Mouse (Mus musculus): ENCODE measurements at regions not wholly inside any gene's neighbourhood (a gene's known extent, or its start where the extent isn't known, plus 50 kb on each side); places are given as distances from the start of the nearest gene placed in this dataset.

DNA sequence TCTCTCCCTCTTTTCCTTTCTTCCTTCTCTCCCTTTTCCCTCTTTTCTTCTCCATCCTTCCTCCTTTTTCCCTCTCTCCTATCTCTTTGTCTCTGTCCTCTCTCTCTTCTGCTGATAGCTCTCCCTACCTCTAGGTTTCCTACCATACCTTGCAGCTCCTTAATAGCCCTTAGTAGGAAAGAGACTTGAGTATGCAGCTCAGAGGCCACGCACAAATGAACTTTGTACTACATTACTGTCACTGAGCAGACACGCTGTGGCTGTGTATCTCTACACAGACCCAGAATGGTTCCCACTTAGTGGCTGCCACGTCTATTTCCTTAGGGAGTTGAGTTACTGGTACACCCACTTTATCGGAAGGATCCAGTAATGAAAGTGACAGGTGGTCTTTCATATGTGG, 147.5 kb downstream of the Bcl2l11 start:
- no peaks in the 10 kb centered on the region for H3K9me3 ChIP-seq
- H3K27ac ChIP-seq (replicated peaks), result no peak overlapping the region
- 68% methylated on average over 4 of the region's 4 CpGs for WGBS
- peaks cover 19% of the 10 kb centered on the region for H3K4me1 ChIP-seq
- no peak overlapping the region for H3K4me3 ChIP-seq
- no peaks in the 10 kb centered on the region; the same call in 1 of the 2 replicates for H3K27me3 ChIP-seq (replicated peaks; ENCODE audit: low read depth, poor library complexity, severe bottlenecking)
- DNase-seq (ENCODE audit: low spot score), result no peak
- no peaks in the 10 kb centered on the region for H3K36me3 ChIP-seq (replicated peaks)

DNA sequence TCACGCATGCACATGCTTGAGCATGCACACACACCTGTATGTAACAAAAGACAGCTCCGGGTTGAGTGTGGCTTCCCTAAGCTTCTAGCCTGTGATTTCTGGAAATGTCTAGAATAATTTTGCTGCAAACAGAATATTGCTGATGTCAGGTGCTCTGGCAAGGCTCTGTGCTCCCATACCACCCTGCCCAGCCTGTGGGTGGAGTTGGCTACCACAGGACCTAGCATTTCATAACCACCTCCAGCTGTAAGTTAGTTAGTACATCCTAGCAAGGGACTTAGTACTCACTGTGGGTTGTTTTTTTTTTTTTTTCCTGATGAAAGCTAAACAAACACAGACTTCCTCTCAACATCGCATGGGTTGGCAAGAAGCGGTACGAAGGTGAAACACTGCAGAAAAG, 150.5 kb downstream of the Bcl2l11 start:
- WGBS, result 82% methylated on average over 5 of the region's 5 CpGs
- Histone ChIP-seq H3K27ac (replicated peaks) (no peak overlapping the region), H3K4me3 (no peak overlapping the region), H3K9me3 (no peaks in the 10 kb centered on the region), H3K36me3 (replicated peaks) (no peaks in the 10 kb centered on the region), H3K4me1 (peaks cover 20% of the 10 kb centered on the region), H3K27me3 (replicated peaks; ENCODE audit: low read depth, poor library complexity, severe bottlenecking) (no peaks in the 10 kb centered on the region; the same call in 1 of the 2 replicates)
- no peak for DNase-seq (ENCODE audit: low spot score)

DNA sequence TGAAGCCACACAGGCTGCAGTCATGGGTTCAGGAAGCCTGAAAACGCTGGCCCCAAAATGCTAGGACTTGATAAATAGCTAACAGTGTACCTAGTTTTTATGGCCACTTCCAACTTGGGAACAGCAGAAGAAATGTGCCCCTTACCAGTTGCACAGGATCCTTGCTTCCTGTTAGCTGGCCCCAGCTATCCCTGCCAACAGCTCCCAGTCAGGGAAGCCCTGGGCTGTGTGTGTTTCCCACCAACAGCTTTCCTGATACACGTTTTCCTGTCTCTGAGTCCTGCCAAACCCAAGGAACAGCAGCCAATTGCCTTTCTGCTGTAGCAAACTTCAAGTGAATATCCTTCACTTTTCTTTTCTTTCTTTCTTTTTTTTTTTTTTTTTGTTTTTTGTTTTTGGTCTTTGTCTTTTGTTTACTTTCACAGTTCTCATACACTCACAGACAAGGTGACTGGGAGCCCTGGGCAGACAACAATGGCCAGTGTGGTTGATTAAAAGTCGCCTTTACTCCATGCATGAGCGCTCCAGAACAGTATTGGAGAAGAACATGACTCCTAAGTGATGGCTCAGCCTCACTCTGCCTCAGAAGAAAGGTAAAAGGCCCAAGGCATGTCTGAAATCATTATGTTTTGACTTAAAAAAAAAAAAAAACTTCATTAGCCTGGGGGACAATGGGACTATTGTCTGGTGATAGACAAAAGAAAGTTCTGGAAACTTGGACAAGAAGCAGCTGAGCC, 151.7 kb downstream of the Bcl2l11 start:
- H3K36me3 ChIP-seq (replicated peaks), result no peaks in the 10 kb centered on the region
- H3K9me3 ChIP-seq, result no peaks in the 10 kb centered on the region
- H3K4me1 ChIP-seq, result peaks cover 20% of the 10 kb centered on the region
- no peak for DNase-seq (ENCODE audit: low spot score)
- no peak overlapping the region for H3K4me3 ChIP-seq
- WGBS, result 51% methylated on average over 4 of the region's 4 CpGs
- H3K27ac ChIP-seq (replicated peaks), result peak overlapping the region; percentile 70
- H3K27me3 ChIP-seq (replicated peaks; ENCODE audit: low read depth, poor library complexity, severe bottlenecking), result no peaks in the 10 kb centered on the region; the same call in 1 of the 2 replicates

DNA sequence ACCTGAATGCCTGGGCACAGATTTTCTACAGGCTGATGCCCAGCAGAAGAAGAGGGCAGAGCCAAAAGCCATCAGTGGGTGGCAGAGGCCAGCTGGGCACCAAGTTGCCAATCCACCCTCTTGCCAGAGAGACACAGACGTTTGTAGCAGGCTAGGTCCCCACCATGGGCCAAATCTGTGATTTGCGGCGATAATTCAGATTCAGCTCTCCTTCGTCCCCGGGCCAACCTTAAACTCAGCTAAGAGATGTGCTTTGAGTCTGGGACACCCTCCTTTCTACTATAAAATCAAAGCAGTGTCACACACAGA, 152.2 kb downstream of the Bcl2l11 start:
- no peaks in the 10 kb centered on the region; the same call in 1 of the 2 replicates for H3K27me3 ChIP-seq (replicated peaks; ENCODE audit: low read depth, poor library complexity, severe bottlenecking)
- H3K4me3 ChIP-seq, result no peak overlapping the region
- 73% methylated on average over 5 of the region's 5 CpGs for WGBS
- no peaks in the 10 kb centered on the region for H3K9me3 ChIP-seq
- no peaks in the 10 kb centered on the region for H3K36me3 ChIP-seq (replicated peaks)
- H3K4me1 ChIP-seq, result peaks cover 23% of the 10 kb centered on the region
- peak overlapping the region; percentile 70 for H3K27ac ChIP-seq (replicated peaks)
- no peak for DNase-seq (ENCODE audit: low spot score)

DNA sequence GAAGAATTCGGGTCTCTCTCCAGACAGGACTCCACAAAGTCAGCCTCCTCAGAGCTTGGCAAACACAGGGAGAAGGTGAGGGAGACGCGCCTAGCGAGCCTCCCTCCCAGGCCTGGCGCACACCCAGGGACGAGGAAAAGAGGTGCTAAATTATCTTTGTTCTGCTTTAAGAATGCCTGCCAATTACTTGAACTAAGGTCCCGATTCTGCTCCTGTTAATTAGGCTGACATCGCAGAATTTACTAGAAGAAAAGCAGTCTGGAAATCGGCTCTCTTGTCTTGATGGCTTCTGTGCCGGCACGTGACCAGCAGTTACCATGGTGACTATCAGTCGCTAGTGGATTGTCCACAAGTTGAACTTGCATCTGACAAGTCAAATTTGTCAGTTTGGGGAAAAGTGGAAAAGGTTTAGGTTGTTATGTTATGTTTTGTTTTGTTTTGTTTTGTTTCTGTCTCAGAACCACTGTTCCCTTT, 152.8 kb downstream of the Bcl2l11 start:
- DNase-seq (ENCODE audit: low spot score), result peak; percentile 40
- no peaks in the 10 kb centered on the region for H3K36me3 ChIP-seq (replicated peaks)
- H3K27ac ChIP-seq (replicated peaks), result no peak overlapping the region; the same call in 1 of the 2 replicates
- no peak overlapping the region for H3K4me3 ChIP-seq
- no peaks in the 10 kb centered on the region for H3K9me3 ChIP-seq
- 56% methylated on average over 12 of the region's 12 CpGs for WGBS
- peaks cover 23% of the 10 kb centered on the region for H3K4me1 ChIP-seq
- no peaks in the 10 kb centered on the region; the same call in 1 of the 2 replicates for H3K27me3 ChIP-seq (replicated peaks; ENCODE audit: low read depth, poor library complexity, severe bottlenecking)

DNA sequence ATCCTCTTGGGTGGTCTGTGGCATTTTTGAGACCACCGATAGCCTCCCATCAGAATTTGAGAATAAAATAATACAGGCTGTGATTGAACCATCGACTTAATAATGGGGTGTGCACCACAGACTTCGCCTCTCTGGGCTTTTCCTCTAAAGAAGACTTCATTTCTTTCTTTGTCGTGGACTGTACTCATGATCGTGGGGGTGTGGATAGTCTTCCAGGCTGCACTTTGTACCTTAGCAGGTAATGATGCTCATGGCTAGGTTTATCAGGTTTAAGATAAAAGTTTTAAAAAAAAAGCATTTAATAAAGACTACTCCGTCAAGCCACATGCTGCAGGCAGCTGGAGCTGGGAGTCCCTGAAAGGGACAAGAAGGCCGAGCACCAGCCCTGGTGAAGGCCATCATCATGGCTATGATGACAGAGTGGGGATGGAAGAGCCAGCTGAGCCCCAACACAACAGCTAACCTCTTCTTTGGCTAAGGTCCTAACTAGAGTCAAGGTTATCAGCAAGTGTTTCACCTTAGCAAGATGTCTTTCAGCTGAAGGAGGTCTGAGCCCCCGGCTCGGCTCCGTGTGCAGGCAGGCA, 153.4 kb downstream of the Bcl2l11 start:
- no peaks in the 10 kb centered on the region for H3K9me3 ChIP-seq
- H3K27ac ChIP-seq (replicated peaks), result no peak overlapping the region
- no peaks in the 10 kb centered on the region; the same call in 1 of the 2 replicates for H3K27me3 ChIP-seq (replicated peaks; ENCODE audit: low read depth, poor library complexity, severe bottlenecking)
- 87% methylated on average over 10 of the region's 10 CpGs for WGBS
- H3K4me1 ChIP-seq, result peaks cover 28% of the 10 kb centered on the region
- no peak overlapping the region for H3K4me3 ChIP-seq
- H3K36me3 ChIP-seq (replicated peaks), result no peaks in the 10 kb centered on the region
- DNase-seq (ENCODE audit: low spot score), result no peak

DNA sequence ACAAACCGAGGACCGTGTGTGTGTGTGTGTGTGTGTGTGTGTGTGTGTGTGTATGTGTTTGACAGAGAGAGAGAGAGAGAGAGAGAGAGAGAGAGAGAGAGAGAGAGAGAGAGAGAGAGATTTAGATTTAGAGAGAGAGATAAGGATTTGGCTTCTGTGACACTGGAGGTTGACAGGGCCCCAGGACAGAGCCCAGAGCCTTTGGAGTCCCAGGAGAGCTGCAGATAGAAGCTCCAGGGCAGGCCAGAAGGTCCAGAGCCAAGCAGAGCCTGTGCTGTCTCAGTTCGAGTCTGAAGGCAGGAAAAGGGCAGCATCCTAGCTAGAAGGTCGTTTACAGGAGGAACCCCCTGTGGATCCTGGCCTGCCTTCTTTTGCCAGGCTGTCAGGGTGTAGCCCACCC, 156.8 kb downstream of the Bcl2l11 start:
- Histone ChIP-seq H3K9me3 (no peaks in the 10 kb centered on the region), H3K27me3 (replicated peaks; ENCODE audit: low read depth, poor library complexity, severe bottlenecking) (peaks cover 3% of the 10 kb centered on the region; the same call in 1 of the 2 replicates), H3K4me1 (peaks cover 34% of the 10 kb centered on the region), H3K36me3 (replicated peaks) (no peaks in the 10 kb centered on the region), H3K27ac (replicated peaks) (no peak overlapping the region), H3K4me3 (no peak overlapping the region)
- no peak for DNase-seq (ENCODE audit: low spot score)
- 28% methylated on average over 4 of the region's 4 CpGs for WGBS

DNA sequence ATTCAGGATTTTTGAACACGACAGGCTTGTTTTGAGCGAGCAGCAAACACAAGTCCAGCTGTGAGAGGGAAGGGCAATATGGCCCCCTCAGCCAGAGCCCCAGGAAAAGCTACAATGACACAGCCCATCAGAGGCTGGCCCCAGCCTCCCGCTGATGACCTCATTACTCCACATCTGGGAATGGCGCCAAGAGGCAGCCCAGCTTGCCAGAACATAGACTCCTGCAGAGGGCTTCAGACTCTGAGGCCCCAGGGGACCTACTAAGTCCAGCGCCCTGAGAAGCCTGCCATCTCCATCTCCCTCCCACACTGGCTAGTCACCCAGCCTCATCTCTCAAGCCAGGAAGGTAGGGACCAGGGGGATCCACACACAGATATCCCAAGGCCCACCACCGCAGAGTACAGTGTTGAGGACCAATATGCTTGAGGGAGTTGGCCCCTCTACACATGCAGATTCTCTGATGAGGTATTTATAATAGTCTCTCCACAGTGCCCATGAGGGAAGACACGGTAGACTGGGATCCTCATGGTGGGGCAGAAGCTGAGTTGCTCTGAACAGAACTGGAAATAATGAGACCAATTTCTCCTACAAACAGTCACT, 159.1 kb downstream of the Bcl2l11 start:
- Histone ChIP-seq H3K9me3 (no peaks in the 10 kb centered on the region), H3K27me3 (replicated peaks; ENCODE audit: low read depth, poor library complexity, severe bottlenecking) (peaks cover 10% of the 10 kb centered on the region), H3K4me3 (no peak overlapping the region), H3K27ac (replicated peaks) (no peak overlapping the region), H3K36me3 (replicated peaks) (no peaks in the 10 kb centered on the region), H3K4me1 (peaks cover 35% of the 10 kb centered on the region)
- 85% methylated on average over 7 of the region's 7 CpGs for WGBS
- no peak for DNase-seq (ENCODE audit: low spot score)

DNA sequence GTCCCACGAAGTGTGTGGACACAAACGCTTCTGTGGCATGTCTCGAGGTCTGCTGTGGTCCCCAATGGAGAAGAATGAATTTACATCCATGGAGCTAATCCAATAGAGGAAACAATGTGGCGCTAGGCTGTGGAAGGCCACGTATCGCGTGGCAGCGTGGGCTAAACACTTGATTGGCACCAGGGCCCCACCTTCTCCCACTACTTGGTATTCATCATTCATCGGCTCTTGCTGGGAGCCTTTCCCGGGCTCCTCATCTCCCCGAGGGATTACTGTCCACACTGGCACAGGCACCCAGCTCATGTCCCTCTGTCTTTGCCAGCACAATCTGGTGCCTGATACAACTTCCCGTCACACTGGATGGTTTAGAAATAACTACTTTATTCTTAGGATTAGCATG, 159.6 kb downstream of the Bcl2l11 start:
- H3K36me3 ChIP-seq (replicated peaks), result no peaks in the 10 kb centered on the region
- H3K27ac ChIP-seq (replicated peaks), result no peak overlapping the region
- no peaks in the 10 kb centered on the region for H3K9me3 ChIP-seq
- peaks cover 35% of the 10 kb centered on the region for H3K4me1 ChIP-seq
- no peak for DNase-seq (ENCODE audit: low spot score)
- peaks cover 10% of the 10 kb centered on the region for H3K27me3 ChIP-seq (replicated peaks; ENCODE audit: low read depth, poor library complexity, severe bottlenecking)
- no peak overlapping the region for H3K4me3 ChIP-seq
- 93% methylated on average over 12 of the region's 12 CpGs for WGBS

DNA sequence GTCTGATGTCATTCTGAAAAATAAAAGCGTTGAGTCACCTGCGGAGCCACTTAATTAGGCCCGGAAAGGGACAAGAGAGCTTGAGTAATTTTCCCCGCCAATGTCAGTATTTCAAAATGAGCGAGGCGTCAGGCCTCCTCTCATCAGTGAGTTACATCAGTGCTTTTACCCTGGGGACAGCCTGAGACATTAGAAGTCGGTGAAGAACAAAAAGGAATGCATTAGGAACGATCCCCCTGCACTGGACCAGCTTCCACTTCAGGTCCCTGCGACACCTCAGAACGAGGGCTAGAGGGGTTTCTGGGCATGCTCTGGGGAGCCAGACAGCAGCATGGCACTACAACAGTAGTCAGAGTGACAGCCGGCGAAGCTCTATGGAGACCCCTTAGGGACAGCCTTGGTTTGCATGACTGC, 162.3 kb downstream of the Bcl2l11 start:
- Histone ChIP-seq H3K27me3 (replicated peaks; ENCODE audit: low read depth, poor library complexity, severe bottlenecking) (peaks cover 10% of the 10 kb centered on the region; the same call in 1 of the 2 replicates), H3K36me3 (replicated peaks) (no peaks in the 10 kb centered on the region), H3K27ac (replicated peaks) (no peak overlapping the region), H3K9me3 (peaks cover 10% of the 10 kb centered on the region; the same call in 1 of the 2 replicates), H3K4me1 (peaks cover 32% of the 10 kb centered on the region), H3K4me3 (no peak overlapping the region)
- DNase-seq (ENCODE audit: low spot score), result no peak
- 31% methylated on average over 12 of the region's 12 CpGs for WGBS

DNA sequence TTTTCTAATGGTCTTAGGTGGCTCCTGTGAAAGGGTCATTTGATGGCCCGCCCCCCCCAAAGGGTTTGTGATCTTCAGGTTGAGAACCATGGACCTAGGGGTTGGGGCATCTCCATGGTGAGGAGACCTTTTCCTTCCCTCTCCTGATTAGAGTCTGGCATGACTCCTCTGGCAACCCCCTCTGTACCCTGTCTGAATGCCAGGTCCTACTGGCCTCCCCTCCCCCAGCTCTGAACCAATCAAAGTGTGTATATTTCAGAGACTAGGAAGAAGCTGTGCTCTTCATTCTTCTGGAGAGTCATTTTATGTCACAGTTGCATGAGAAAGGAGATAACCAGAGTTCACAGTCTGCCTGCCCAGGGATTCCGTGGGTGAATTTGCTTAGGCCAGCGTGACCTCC, 164.8 kb downstream of the Bcl2l11 start:
- Histone ChIP-seq H3K27me3 (replicated peaks; ENCODE audit: low read depth, poor library complexity, severe bottlenecking) (peaks cover 10% of the 10 kb centered on the region; the same call in 1 of the 2 replicates), H3K4me3 (no peak overlapping the region), H3K4me1 (peaks cover 31% of the 10 kb centered on the region), H3K9me3 (peaks cover 10% of the 10 kb centered on the region; the same call in 1 of the 2 replicates), H3K27ac (replicated peaks) (no peak overlapping the region), H3K36me3 (replicated peaks) (no peaks in the 10 kb centered on the region)
- whole genome bisulfite sequencing, result 90% methylated on average over 3 of the region's 3 CpGs
- DNase-seq (ENCODE audit: low spot score), result no peak

DNA sequence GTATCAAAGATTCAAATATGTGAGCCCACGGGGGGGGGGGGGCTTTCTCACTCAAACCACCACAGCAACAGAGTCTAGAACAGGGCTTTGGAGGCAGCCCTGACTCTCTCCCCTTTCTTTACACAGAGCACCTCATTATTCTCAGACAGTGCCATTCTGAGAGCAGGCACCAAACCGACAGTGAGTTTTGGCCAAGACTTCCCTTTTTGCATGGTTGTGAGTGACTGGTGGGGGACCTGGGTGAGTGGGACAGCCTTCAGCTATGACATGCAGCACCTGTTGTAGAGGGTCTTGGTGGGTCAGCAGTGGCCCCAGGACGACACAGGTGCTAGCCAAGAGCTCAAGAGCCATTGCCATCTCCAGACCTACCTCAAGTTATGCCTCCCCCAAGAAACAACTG, 168.8 kb downstream of the Bcl2l11 start:
- H3K27ac ChIP-seq (replicated peaks), result no peak overlapping the region
- no peaks in the 10 kb centered on the region for H3K36me3 ChIP-seq (replicated peaks)
- WGBS, result 77% methylated on average over 3 of the region's 3 CpGs
- no peaks in the 10 kb centered on the region for H3K27me3 ChIP-seq (replicated peaks; ENCODE audit: low read depth, poor library complexity, severe bottlenecking)
- H3K9me3 ChIP-seq, result peaks cover 10% of the 10 kb centered on the region; the same call in 1 of the 2 replicates
- peaks cover 36% of the 10 kb centered on the region for H3K4me1 ChIP-seq
- H3K4me3 ChIP-seq, result no peak overlapping the region
- DNase-seq (ENCODE audit: low spot score), result no peak

DNA sequence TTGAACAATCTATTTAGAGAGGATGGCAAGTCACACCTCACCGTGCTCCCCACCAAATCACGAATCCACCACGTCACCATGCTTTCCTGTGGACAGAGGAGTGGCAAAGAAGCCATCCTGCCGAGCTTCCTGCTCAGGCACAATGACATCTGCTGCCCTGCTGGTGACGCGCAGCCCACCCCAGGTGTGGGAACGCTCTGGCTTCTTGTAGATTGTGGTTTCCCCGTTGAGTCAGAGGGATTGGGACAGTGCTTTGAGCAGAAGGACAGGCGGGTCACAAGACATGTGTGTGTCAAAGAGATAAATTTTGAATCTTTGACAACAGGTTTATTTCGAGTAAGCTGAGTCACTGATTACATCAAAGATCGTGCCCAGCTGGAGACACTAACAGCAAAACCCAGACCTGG, 169.2 kb downstream of the Bcl2l11 start:
- Histone ChIP-seq H3K4me3 (no peak overlapping the region), H3K36me3 (replicated peaks) (no peaks in the 10 kb centered on the region), H3K9me3 (peaks cover 10% of the 10 kb centered on the region; the same call in 1 of the 2 replicates), H3K27ac (replicated peaks) (no peak overlapping the region), H3K27me3 (replicated peaks; ENCODE audit: low read depth, poor library complexity, severe bottlenecking) (no peaks in the 10 kb centered on the region), H3K4me1 (peaks cover 36% of the 10 kb centered on the region)
- WGBS, result 84% methylated on average over 11 of the region's 11 CpGs
- DNase-seq (ENCODE audit: low spot score), result no peak
